Mouse (Mus musculus): Measurements from ENCODE around the gene Gm20662. TPM values are rescaled to one million over a fixed set of nuclear protein-coding genes. Genes with fewer than 3 reads are reported as not detected.
"Not testable (repeated sequence)": the region's sequence is repeated elsewhere in the genome, so short reads cannot be mapped to it uniquely, and the experiment has no call there.

The Gm20662 gene
- polyA plus RNA-seq, 1 experiment from 2014 or later: 0.13 TPM

DNA sequence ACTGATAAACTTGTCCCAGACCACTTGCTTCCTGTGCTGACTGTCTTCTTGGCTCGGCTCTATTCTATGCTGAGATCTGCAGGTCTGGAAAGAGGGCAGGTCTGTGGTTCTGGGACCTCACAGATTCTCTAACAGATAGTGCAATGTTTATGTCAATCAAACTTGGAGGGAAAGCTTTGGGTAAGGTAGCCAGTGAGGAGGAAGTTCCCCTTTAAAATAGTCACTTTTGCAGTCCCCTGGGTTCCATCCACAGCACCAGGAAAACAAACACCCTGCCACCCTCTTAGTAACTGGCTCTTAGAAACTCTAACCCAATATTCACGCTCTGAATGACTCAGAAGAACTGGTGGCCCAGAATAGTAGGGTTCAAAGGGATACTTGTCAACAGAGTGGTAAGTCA is 1.7 kb upstream of the Gm20662 start:
- Histone ChIP-seq H3K9me3 (ENCODE audit: control insufficient read depth, low read length) (no peaks in the 10 kb centered on the region), H3K4me2 (ENCODE audit: low read depth) (no peak overlapping the region), H3K4me1 (ENCODE audit: control insufficient read depth, insufficient read depth, low read length) (no peaks in the 10 kb centered on the region), H3K36me3 (ENCODE audit: control insufficient read depth, insufficient read depth, low read length) (no peaks in the 10 kb centered on the region), H3K27ac (ENCODE audit: low read depth, low read length) (no peak overlapping the region), H3K4me3 (ENCODE audit: low read depth, low read length) (no peak overlapping the region), H3K27me3 (ENCODE audit: control insufficient read depth, insufficient read depth, low read length) (no peaks in the 10 kb centered on the region), H3K9ac (ENCODE audit: low read length) (no peak overlapping the region)
- 66% methylated on average over 2 of the region's 2 CpGs for WGBS
- ATAC-seq (ENCODE audit: insufficient read depth, low FRiP score, low TSS enrichment) (no peak), DNase-seq (ENCODE audit: low spot score) (no peak)

- H3K4me2 ChIP-seq (ENCODE audit: low read depth): no peak overlapping the region
- WGBS: 91% methylated on average over 21 of the region's 21 CpGs
- no peaks in the 10 kb centered on the region for H3K27me3 ChIP-seq (ENCODE audit: control insufficient read depth, insufficient read depth, low read length)
- H3K4me1 ChIP-seq (ENCODE audit: control insufficient read depth, insufficient read depth, low read length): no peaks in the 10 kb centered on the region
- no peaks in the 10 kb centered on the region for H3K36me3 ChIP-seq (ENCODE audit: control insufficient read depth, insufficient read depth, low read length)
- no peak for ATAC-seq (ENCODE audit: insufficient read depth, low FRiP score, low TSS enrichment)
- no peak overlapping the region for H3K4me3 ChIP-seq (ENCODE audit: low read depth, low read length)
- H3K9ac ChIP-seq (ENCODE audit: low read length): no peak overlapping the region
- no peak overlapping the region for H3K27ac ChIP-seq (ENCODE audit: low read depth, low read length)
- no peak for DNase-seq (ENCODE audit: low spot score)
- H3K9me3 ChIP-seq (ENCODE audit: control insufficient read depth, low read length): no peaks in the 10 kb centered on the region
Observed at GRCm38 (mm10) chr9:107995513-107995912, 636 bp upstream of the Gm20662 start.

DNA sequence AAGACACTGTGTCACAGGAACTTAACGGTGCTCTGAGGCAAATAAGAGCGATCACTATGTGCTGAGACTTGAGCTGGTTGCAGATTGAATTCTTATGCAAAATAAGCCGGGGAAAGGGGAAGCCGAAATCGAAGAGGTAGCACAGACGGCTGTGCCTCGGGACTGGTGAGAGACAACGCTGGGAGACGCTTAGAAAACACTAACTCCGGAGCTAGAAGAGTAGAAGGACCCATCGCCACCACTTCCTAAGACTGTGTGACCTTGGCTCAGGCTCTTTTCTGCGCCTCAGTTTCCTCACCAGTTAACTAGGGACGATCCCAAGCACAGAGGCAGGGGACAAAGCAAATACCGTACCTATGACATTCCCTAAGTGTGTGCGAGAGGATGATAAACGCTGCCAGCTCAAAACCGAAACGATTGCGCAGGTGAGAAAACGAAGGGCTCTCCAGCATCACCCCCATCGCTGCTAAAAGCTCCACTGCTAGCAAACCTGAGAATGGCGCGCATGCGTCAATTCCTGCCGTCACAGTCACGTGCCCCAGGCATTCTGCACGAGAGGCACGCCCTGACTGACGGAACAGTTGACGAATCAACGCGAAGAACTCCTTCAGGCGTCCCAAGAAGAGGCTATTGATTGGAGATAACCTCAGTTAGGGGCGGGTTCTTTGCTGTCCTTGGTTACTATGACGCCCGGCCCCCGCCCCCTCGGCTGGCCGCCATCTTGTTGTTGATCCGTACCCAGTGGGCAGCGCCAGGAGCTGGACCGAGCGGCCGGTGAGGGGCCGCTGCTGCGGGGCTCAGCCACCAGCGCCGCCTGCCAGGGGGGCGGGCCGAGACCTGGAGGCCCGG is 6.0 kb downstream of the Gm20662 start, which contains the start of gene Ip6k1:
TSS of gene Ip6k1 (plus strand) at position 580 of the 849 bp plus-strand sequence.
- peak within 1 kb of the TSS; percentile 95 for H3K9ac ChIP-seq (ENCODE audit: low read length)
- ATAC-seq (ENCODE audit: insufficient read depth, low FRiP score, low TSS enrichment) (peak; percentile 100), DNase-seq (ENCODE audit: low spot score) (peak; percentile 99)
- peak within 1 kb of the TSS; percentile 97 for H3K4me3 ChIP-seq (ENCODE audit: low read depth, low read length)
- H3K4me1 ChIP-seq (ENCODE audit: control insufficient read depth, insufficient read depth, low read length): peaks cover 7% of the 10 kb centered on the region; the same call in 1 of the 2 replicates
- WGBS: under 1% methylated on average over 48 of the region's 51 CpGs
- no peaks in the 10 kb centered on the region for H3K9me3 ChIP-seq (ENCODE audit: control insufficient read depth, low read length)
- H3K27me3 ChIP-seq (ENCODE audit: control insufficient read depth, insufficient read depth, low read length): no peaks in the 10 kb centered on the region
- peak within 1 kb of the TSS; percentile 88 for H3K27ac ChIP-seq (ENCODE audit: low read depth, low read length)
- H3K4me2 ChIP-seq (ENCODE audit: low read depth): peak within 1 kb of the TSS; percentile 91
- no peaks in the 10 kb centered on the region for H3K36me3 ChIP-seq (ENCODE audit: control insufficient read depth, insufficient read depth, low read length)

DNA sequence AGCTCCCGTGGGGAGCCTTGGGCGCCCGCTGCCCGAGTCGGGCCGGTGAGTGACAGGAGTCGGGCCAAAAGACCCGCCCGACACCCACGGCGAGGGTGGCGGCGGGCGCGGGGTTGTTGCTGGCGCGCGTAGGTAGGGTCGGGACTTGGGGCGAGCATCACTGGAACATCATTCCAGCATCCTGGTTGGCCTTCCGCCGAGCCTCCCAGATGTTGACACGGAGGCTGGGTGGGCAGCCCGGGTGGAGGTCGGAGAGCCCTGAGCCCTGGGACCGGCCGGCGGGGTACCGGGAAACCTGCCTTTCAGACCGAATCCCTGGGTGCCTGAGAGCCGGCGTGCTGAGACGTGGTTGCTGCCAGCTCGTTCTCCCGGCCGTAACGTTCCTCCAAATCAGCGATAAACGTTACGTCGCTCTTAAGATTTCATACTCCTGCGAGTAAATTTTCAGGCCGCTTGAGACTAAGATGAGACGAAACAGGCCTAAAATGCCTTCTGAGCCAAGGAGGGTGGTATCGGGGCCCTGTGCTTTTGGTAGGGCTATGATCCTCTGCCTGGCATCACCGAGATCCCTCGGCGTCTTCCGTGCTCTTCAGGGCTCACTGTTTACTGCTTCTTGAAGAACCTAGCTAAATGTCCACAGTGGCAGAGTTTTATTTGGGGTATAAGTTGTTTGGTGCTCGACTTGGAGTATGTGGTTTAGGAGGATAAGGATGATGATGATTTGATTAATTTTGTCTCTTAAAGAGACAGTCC is 6.8 kb downstream of the Gm20662 start:
- no peaks in the 10 kb centered on the region; the same call in 1 of the 2 replicates for H3K36me3 ChIP-seq (ENCODE audit: control insufficient read depth, insufficient read depth, low read length)
- under 1% methylated on average over 47 of the region's 50 CpGs for WGBS
- no peak; the same call in 1 of the 2 replicates for ATAC-seq (ENCODE audit: insufficient read depth, low FRiP score, low TSS enrichment)
- H3K27me3 ChIP-seq (ENCODE audit: control insufficient read depth, insufficient read depth, low read length): no peaks in the 10 kb centered on the region
- H3K9me3 ChIP-seq (ENCODE audit: control insufficient read depth, low read length): no peaks in the 10 kb centered on the region
- peaks cover 7% of the 10 kb centered on the region; the same call in 1 of the 2 replicates for H3K4me1 ChIP-seq (ENCODE audit: control insufficient read depth, insufficient read depth, low read length)
- no peak for DNase-seq (ENCODE audit: low spot score)
- peak overlapping the region; percentile 95 for H3K9ac ChIP-seq (ENCODE audit: low read length)
- H3K4me3 ChIP-seq (ENCODE audit: low read depth, low read length): peak overlapping the region; percentile 97
- peak overlapping the region; percentile 66 for H3K4me2 ChIP-seq (ENCODE audit: low read depth)
- peak overlapping the region; percentile 88 for H3K27ac ChIP-seq (ENCODE audit: low read depth, low read length)

DNA sequence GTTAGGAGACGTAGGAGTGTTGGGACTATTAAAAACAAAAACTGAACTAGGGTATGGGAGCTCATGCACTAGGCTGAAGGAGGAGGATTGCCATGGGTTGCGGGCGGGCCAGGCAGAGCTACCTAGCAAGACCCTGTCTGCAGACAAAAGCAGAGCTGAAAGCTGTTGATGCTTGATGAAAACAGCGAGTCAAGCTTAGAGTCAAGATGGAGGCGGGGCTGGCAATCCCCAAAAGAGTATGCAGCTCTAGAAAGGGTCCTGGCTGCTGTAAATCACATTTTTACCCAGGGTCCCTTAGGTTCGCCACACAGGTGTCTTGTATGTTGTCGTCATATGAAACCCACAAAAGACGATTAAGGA is 7.4 kb downstream of the Gm20662 start:
- Histone ChIP-seq H3K4me3 (ENCODE audit: low read depth, low read length) (peak overlapping the region; percentile 97), H3K4me2 (ENCODE audit: low read depth) (peak overlapping the region; percentile 66), H3K9me3 (ENCODE audit: control insufficient read depth, low read length) (no peaks in the 10 kb centered on the region), H3K9ac (ENCODE audit: low read length) (peak overlapping the region; percentile 95), H3K36me3 (ENCODE audit: control insufficient read depth, insufficient read depth, low read length) (no peaks in the 10 kb centered on the region; the same call in 1 of the 2 replicates), H3K4me1 (ENCODE audit: control insufficient read depth, insufficient read depth, low read length) (peaks cover 7% of the 10 kb centered on the region; the same call in 1 of the 2 replicates), H3K27ac (ENCODE audit: low read depth, low read length) (no peak overlapping the region), H3K27me3 (ENCODE audit: control insufficient read depth, insufficient read depth, low read length) (no peaks in the 10 kb centered on the region)
- DNase-seq (ENCODE audit: low spot score) (peak; percentile 19), ATAC-seq (ENCODE audit: insufficient read depth, low FRiP score, low TSS enrichment) (no peak)
- 26% methylated on average over 8 of the region's 8 CpGs for WGBS

GRCm38 (mm10) chr9:108008041-108008440 is 11.9 kb downstream of the Gm20662 start:
- no peaks in the 10 kb centered on the region; the same call in 1 of the 2 replicates for H3K36me3 ChIP-seq (ENCODE audit: control insufficient read depth, insufficient read depth, low read length)
- no peaks in the 10 kb centered on the region for H3K27me3 ChIP-seq (ENCODE audit: control insufficient read depth, insufficient read depth, low read length)
- DNase-seq (ENCODE audit: low spot score) (no peak), ATAC-seq (ENCODE audit: insufficient read depth, low FRiP score, low TSS enrichment) (no peak)
- WGBS: 92% methylated on average over 5 of the region's 5 CpGs
- no peak overlapping the region for H3K9ac ChIP-seq (ENCODE audit: low read length)
- no peak overlapping the region for H3K4me3 ChIP-seq (ENCODE audit: low read depth, low read length)
- H3K4me1 ChIP-seq (ENCODE audit: control insufficient read depth, insufficient read depth, low read length): peaks cover 7% of the 10 kb centered on the region; the same call in 1 of the 2 replicates
- H3K9me3 ChIP-seq (ENCODE audit: control insufficient read depth, low read length): no peaks in the 10 kb centered on the region
- no peak overlapping the region for H3K27ac ChIP-seq (ENCODE audit: low read depth, low read length)
- H3K4me2 ChIP-seq (ENCODE audit: low read depth): no peak overlapping the region

DNA sequence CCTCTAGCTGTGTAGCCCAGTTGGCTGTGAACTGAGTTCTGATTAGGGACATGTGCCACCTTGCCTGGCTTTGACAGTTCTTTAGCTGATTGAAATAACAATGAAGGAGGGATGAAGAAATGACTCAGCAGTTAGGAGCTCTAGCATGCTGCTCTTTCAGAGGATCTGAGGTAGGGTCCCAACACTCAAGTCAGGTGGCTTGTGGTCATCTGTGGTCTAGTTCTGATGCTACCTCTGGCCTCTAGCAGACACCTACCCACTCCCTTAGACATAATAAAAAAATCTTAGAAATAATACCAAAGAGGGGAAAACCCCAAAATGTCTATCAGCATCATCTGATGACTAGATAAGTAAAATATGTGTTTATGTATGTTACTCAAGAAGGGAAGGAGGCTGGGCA is 14.2 kb downstream of the Gm20662 start:
- Histone ChIP-seq H3K4me3 (ENCODE audit: low read depth, low read length) (no peak overlapping the region), H3K4me1 (ENCODE audit: control insufficient read depth, insufficient read depth, low read length) (no peaks in the 10 kb centered on the region), H3K9ac (ENCODE audit: low read length) (no peak overlapping the region), H3K4me2 (ENCODE audit: low read depth) (no peak overlapping the region), H3K27me3 (ENCODE audit: control insufficient read depth, insufficient read depth, low read length) (no peaks in the 10 kb centered on the region), H3K36me3 (ENCODE audit: control insufficient read depth, insufficient read depth, low read length) (no peaks in the 10 kb centered on the region; the same call in 1 of the 2 replicates), H3K27ac (ENCODE audit: low read depth, low read length) (no peak overlapping the region), H3K9me3 (ENCODE audit: control insufficient read depth, low read length) (no peaks in the 10 kb centered on the region)
- ATAC-seq (ENCODE audit: insufficient read depth, low FRiP score, low TSS enrichment) (no peak), DNase-seq (ENCODE audit: low spot score) (no peak)

DNA sequence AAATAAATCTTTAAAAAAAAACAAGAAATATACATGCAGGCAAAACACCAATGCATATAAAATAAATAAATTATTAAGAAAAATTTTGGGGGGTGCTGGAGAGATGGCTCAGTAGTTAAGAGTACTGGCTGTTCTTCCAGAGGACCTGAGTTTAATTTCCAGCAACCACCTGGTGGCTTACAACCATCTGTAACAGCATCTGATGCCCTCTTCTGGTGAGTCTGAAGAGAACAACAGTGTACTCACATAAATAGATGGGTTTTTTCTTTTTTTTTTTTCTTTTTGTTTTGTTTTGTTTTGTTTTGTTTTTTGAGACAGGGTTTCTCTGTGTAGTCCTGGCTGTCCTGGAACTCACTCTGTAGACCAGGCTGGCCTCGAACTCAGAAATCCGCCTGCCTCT is 17.4 kb downstream of the Gm20662 start:
- not testable (repeated sequence) for H3K4me2 ChIP-seq (ENCODE audit: low read depth); H3K27ac ChIP-seq (ENCODE audit: low read depth, low read length); H3K9me3 ChIP-seq (ENCODE audit: control insufficient read depth, low read length); DNase-seq (ENCODE audit: low spot score); H3K4me1 ChIP-seq (ENCODE audit: control insufficient read depth, insufficient read depth, low read length); H3K9ac ChIP-seq (ENCODE audit: low read length); H3K27me3 ChIP-seq (ENCODE audit: control insufficient read depth, insufficient read depth, low read length); ATAC-seq (ENCODE audit: insufficient read depth, low FRiP score, low TSS enrichment); H3K4me3 ChIP-seq (ENCODE audit: low read depth, low read length); H3K36me3 ChIP-seq (ENCODE audit: control insufficient read depth, insufficient read depth, low read length)
- WGBS: 100% methylated on average over 2 of the region's 2 CpGs
